Mouse (Mus musculus) erythroblast, embryonic 14.5 days (primary cell): ENCODE data around the gene Txnip.
"Not testable (repeated sequence)": the region's sequence is repeated elsewhere in the genome, so short reads cannot be mapped to it uniquely, and the experiment has no call there.

ENCODE experiments used
- GATA1 ChIP-seq: IDR thresholded peaks from 2 replicates; pipeline ENCODE4 v1.6.1; 2012; ENCODE audit warnings: low read length, inconsistent platforms, mixed read lengths
- TAL1 ChIP-seq: IDR thresholded peaks from 3 replicates; pipeline ENCODE4 v1.6.1; 2012; ENCODE audit warnings: low read length, inconsistent platforms, mixed read lengths

GRCm38 (mm10) chr3:96507966-96508365 lies 49.8 kb upstream of the Txnip start:
- TF ChIP-seq TAL1, GATA1: not testable (repeated sequence)
